Mouse (Mus musculus) cerebellum, adult 2 months (tissue): ENCODE data around the gene Topors.

Source experiments
- CTCF ChIP-seq: fragments of 200-500 bp; IDR thresholded peaks from 2 replicates; pipeline ENCODE4 v1.5.1; 2011; ENCODE audit warnings: low read depth, mild to moderate bottlenecking, control low read depth, low read length, moderate library complexity, borderline replicate concordance; ENCODE audit not compliant: insufficient read depth
- POLR2A ChIP-seq: fragments of 200-500 bp; IDR thresholded peaks from 2 replicates; pipeline ENCODE4 v1.6.1; 2011; ENCODE audit warnings: low read length, control low read depth, borderline replicate concordance; ENCODE audit not compliant: insufficient read depth

GRCm38 (mm10) chr4:40243006-40243405 lies 26.6 kb downstream of the Topors start:
- no peak for TF ChIP-seq POLR2A
- no peak for TF ChIP-seq CTCF
